Mouse (Mus musculus): Measurements from ENCODE around the gene Klk1.

- TF ChIP-seq CTCF (IDR thresholded peaks at IDR 0.05; ENCODE audit: control insufficient read depth, insufficient read depth, insufficient replicate concordance, low read depth, low read length), result no peak
- TF ChIP-seq POLR2A (IDR thresholded peaks at IDR 0.05; ENCODE audit: control insufficient read depth, low read depth, low read length), result no peak
These were observed 18.9 kb downstream of the Klk1 start for GRCm38 (mm10) chr7:44244080-44244479.
